Mouse (Mus musculus) small intestine, adult 2 months (tissue): Measurements from ENCODE around the gene Flywch1.

ENCODE experiments used
- CTCF ChIP-seq: fragments of 200-500 bp; IDR thresholded peaks from 2 replicates; pipeline ENCODE4 v1.5.1; 2012; ENCODE audit warnings: low read depth, mild to moderate bottlenecking, control low read depth, inconsistent platforms, low read length, moderate library complexity, mixed read lengths; ENCODE audit not compliant: insufficient replicate concordance, insufficient read length; ENCODE audit errors: extremely low read depth
- POLR2A ChIP-seq: fragments of 200-500 bp; IDR thresholded peaks from 2 replicates; pipeline ENCODE4 v1.6.1; 2012; ENCODE audit warnings: low read depth, mild to moderate bottlenecking, control low read depth, inconsistent platforms, low read length, moderate library complexity

DNA sequence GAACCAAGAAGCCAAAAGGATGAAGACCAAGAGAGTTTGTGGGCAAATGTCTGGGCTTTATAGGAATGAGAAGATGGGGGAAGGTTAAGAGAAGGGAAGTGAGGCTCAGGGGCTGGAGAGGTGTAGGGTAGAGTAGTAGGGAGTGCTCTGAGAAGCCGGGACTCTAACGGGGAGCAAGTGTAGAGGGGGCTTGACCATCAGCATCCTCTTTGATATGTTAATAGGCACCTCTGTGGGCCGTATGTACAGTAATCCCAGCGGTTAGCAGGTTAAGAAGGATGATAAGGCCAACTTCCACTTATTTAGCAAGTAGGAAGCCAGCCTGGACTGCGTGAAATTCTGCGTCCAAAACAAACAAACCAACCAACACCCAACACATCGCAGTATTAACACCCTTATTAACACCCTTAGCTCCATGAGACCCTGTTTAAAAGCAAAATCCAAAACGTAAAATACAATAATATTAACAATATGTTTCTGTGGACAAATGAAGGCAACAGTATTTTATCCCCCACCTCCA, 18.4 kb upstream of the Flywch1 start:
- TF ChIP-seq POLR2A (no peak), CTCF (no peak)
